Mouse (Mus musculus) testis, postnatal 10 days (tissue): ENCODE results near the gene Vkorc1.
"Not testable (repeated sequence)": the region's sequence is repeated elsewhere in the genome, so short reads cannot be mapped to it uniquely, and the experiment has no call there.

Source experiments
- DNase-seq: peaks from one replicate; pipeline ENCODE4 v3.0.0; 2021; ENCODE audit warnings: low spot score

Vkorc1 gene

GRCm38 (mm10) chr7:127895442-127895841 is at the start of gene Vkorc1, which contains the start of gene Gm21974:
TSS of gene Vkorc1 (minus strand) at chr7:127895617.
TSS of gene Gm21974 (minus strand) at chr7:127895454.
- peak; percentile 97 for DNase-seq

GRCm38 (mm10) chr7:127944614-127945013 is 49.2 kb upstream of the Vkorc1 start:
- peak; percentile 68 for DNase-seq

GRCm38 (mm10) chr7:127942097-127942496 is 46.7 kb upstream of the Vkorc1 start:
- DNase-seq: not testable (repeated sequence)

- DNase-seq: no peak
Measured at GRCm38 (mm10) chr7:127936216-127936884, 40.9 kb upstream of the Vkorc1 start.

DNA sequence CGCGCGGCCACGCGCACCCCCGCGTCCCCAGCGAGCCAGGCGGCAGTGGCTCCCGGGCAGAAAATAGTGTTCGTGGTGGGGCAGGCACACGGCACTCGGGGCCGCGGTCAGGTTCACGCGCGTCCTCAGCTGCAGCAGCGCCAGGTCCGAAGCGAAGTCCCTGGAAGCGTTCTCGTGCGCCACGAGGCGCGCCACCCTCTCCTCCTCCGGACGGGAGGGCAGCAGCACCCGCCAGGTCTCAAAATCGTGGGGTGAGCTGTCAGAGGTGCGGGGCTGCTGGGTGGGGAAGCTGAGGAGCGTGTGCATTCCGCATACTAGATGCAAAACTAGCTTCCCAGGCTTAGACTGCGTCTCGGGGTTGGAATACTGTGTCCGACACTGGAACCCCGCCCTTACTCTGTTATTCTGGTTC is 40.3 kb upstream of the Vkorc1 start:
- DNase-seq: no peak

DNA sequence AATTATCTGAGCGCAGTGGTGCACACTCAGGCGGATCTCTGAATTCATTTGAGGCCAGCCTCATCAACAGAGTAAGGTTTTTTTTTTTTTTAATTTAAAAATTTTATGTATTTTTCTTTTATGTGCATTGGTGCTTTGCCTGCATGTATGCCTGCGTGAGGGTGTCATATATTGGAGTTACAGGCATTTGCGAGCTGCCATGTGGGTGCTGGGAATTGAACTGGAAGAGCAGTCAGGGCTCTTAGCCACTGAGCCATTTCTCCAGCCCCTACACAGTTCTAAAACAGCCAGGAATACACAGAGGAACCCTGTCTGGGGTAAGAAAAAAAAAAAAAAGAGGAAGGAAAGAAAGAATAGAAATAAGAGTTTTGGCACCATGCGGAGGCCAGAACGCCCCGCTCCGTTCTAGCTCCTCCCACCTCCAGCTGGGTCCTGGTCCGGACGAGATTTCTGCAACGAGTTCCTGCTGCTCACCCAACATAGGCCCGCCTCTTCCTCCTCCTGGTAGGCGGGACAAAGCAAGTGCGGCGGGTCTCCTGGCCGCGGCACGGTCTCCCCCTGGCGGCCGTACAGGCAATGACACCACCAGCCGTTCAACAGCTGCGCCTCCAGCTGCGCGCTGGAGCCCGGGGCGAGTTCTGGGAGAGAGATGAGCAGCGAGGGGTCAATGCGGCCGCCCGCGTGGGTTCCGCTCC is 39.8 kb upstream of the Vkorc1 start:
- peak; percentile 96 for DNase-seq

DNA sequence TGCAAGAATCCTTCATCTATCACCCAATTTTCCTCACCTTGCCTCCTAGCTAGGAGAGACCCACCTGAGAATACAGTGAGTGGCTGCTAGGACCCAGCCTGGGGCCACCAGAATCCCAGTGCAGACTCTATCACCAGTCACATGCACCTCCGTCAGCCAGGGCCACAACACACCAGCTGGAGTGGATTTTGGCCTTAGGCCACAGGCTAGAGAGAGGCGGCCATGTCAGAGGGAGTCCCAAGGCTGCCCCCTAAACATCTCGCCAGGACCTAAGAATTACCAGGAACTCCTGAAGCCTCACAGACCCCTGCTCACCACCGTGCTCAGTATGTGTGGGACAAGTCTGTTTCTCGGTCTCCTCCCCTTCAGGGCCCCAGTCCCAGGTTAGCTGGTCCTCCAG is 38.7 kb upstream of the Vkorc1 start:
- DNase-seq: no peak

DNA sequence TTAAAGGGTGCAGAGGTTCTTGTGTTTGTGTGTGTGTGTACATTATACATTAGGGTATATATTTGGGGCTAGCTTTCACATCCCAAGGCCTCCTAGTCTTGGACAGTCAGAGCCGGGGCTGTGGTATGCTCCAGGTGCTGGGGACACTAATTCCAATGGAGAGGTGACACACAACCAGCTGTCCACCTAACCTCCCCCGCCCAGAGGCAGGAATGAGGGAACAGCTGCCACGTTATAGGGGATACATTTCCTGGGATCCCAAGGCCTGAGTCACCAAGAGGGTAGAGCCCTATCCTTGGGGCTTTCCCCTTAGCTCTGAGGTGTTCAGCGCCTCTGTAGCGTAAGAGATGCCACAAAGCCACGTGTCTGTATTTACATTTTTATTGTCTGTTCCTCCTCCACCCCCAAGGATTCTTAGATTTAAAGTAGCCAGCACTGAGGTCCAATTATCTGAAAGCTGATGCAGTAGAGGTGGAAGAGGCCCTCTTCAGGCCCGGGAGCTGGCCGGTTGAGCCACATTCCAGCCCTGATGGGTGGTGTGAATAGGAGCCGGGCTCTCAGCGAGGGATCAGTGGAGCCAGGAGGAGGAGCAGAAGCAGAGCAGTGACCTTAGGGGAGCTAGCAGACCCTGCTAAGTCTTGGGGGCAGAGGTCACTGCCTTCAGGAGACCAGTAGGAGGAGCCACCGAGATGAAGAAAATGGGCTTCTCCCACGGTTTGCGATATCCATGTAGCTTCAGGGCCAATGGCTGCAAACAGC is 37.0 kb upstream of the Vkorc1 start:
- DNase-seq: no peak

DNA sequence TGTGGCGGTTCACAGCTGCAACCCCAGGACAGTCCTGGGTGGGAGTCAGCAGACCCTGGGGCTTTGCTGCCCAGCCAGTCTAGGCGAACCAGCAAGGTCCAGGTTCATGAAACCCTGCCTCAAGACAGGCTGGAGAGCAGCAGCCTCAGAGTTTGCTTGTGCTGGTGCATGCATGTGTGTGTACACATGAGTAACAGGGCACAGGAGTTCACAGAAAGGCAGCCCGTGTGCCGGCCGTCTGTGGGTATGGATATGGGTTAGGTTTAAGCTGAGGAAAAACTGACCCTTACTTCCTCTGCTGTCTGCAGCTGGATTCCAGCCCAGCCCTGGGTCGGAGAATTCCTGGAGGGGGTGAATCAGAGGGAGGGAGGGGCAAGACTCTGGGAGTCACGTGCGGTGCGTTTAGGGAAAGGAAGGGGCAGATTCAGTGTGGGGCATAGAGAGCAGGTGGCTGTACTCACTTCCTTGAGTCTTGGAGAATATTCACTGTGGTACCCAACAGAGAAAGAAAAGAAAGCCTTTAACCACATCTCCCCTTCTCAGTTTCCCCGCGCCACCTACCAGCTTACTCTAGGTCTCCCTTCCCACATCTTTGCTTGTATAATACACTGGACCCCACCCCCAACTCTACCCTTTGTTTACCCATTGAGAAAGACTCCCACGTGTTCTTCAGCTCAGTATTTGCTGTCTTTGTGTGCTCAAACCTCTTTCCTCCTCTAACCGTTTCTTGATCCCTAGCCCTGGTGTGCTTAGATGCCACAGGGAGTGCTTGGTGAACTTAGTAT is 36.1 kb upstream of the Vkorc1 start:
- DNase-seq: no peak

- DNase-seq: no peak
Measured at GRCm38 (mm10) chr7:127930636-127931035, 35.2 kb upstream of the Vkorc1 start.

- DNase-seq: no peak
Measured at GRCm38 (mm10) chr7:127929923-127930322, 34.5 kb upstream of the Vkorc1 start, which contains the start of gene Prss8. TSS of gene Prss8 (minus strand) at chr7:127930104.

DNA sequence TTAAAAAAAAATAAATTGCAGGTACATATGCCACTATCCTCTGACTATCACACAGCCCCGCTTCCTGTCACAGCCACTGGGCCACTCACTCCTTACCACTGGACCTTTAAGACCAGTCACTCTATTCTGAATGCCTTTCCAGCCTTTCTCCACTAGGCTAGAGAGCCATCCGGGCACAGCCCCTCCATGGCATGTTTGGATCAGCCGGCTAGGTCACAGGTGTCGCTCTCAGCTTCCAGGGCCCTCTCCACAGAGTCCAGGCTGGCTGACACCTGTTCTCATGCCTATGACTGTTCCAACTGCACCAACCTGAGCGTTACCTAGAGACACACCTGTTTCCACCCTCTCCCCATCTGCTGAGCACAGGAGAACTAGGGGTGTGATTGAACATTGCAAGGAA is 33.2 kb upstream of the Vkorc1 start:
- DNase-seq: no peak

- no peak for DNase-seq
Measured at GRCm38 (mm10) chr7:127927726-127928125, 32.3 kb upstream of the Vkorc1 start.

- DNase-seq: no peak
Measured at GRCm38 (mm10) chr7:127926846-127927245, 31.4 kb upstream of the Vkorc1 start.

DNA sequence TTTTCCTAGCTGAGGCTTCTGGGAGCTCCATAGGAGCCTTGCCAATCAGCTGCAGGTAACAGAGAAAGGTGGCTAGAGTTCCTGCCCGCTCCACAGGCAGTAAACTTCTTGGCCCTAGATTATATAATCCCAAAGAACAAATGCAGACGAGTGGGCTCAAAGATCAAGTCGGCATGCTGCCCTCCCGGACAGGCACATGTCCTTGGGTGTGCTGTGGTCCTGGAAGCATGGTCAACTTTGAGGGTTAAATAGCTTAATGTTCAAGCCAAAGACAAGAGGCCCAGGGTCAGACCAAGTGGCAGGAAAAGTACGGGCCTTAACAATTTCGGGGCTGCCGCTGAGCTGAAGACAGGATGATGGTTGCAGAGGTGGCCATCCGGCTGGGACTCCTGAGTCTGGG is 30.6 kb upstream of the Vkorc1 start:
- no peak for DNase-seq

GRCm38 (mm10) chr7:127925252-127925651 is 29.8 kb upstream of the Vkorc1 start:
- DNase-seq: no peak

- no peak for DNase-seq
Measured at GRCm38 (mm10) chr7:127923714-127924113, 28.3 kb upstream of the Vkorc1 start.

GRCm38 (mm10) chr7:127922451-127923275 is 27.2 kb upstream of the Vkorc1 start:
- DNase-seq: no peak

- no peak for DNase-seq
Measured at GRCm38 (mm10) chr7:127921516-127921915, 26.1 kb upstream of the Vkorc1 start.

DNA sequence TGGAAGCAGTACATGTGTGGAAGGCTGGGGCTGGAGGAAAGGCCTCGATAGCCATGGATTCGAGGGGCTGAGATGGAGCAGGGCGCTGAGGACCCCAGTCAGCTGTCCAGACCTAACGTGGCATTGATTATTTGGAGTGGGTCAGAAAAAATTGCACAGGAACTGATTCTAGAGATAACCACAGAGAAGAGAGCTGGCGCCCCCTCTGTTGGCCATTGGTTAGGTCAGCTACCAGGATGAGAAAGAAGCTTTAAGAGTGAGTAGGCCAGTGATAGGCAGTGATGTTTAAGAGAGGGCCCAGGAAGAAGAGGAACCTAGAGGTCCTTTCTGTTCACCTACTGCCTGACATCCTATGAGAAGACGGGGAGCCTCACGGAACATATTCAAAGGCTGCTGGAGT is 23.9 kb upstream of the Vkorc1 start:
- no peak for DNase-seq

- DNase-seq: peak; percentile 74
Measured at GRCm38 (mm10) chr7:127918203-127918602, 22.8 kb upstream of the Vkorc1 start.
